Mouse (Mus musculus): ENCODE data around the gene Ppp1r1a. TPM values are rescaled to one million over a fixed set of nuclear protein-coding genes. Genes with fewer than 3 reads are reported as not detected.

Ppp1r1a gene
- polyA plus RNA-seq, 1 experiment from 2014 or later: 118 TPM

- no peak overlapping the region for H3K4me3 ChIP-seq (replicated peaks)
- no peak for ATAC-seq (ENCODE audit: low FRiP score)
- H3K27ac ChIP-seq (replicated peaks): no peak overlapping the region
- no peak overlapping the region for H3K9ac ChIP-seq (replicated peaks)
- H3K36me3 ChIP-seq: no peaks in the 10 kb centered on the region
- peaks cover 6% of the 10 kb centered on the region for H3K4me1 ChIP-seq
- no peaks in the 10 kb centered on the region for H3K9me3 ChIP-seq (replicated peaks)
- H3K4me2 ChIP-seq: no peak overlapping the region
- WGBS: 28% methylated on average over 2 of the region's 2 CpGs
- no peaks in the 10 kb centered on the region for H3K27me3 ChIP-seq (replicated peaks)
Observed at GRCm38 (mm10) chr15:103484490-103484889, 53.3 kb downstream of the Ppp1r1a start.

GRCm38 (mm10) chr15:103482488-103482887 lies 55.3 kb downstream of the Ppp1r1a start:
- Histone ChIP-seq H3K4me3 (replicated peaks) (no peak overlapping the region), H3K36me3 (no peaks in the 10 kb centered on the region), H3K27me3 (replicated peaks) (no peaks in the 10 kb centered on the region), H3K4me1 (peaks cover 6% of the 10 kb centered on the region), H3K9me3 (replicated peaks) (no peaks in the 10 kb centered on the region), H3K27ac (replicated peaks) (no peak overlapping the region), H3K9ac (replicated peaks) (no peak overlapping the region), H3K4me2 (no peak overlapping the region)
- ATAC-seq (ENCODE audit: low FRiP score): no peak; the same call in 1 of the 2 replicates
- 0% methylated on average over 1 of the region's 1 CpGs for WGBS

Other genes with a start within 250 kb of the Ppp1r1a start
- gene Gpr84, start 227.4 kb downstream of the Ppp1r1a start, polyA plus RNA-seq (2015; fragmentation: Nextera tagmentation; extraction: Ambion mirVana): 0.33 and 0.60 TPM in 2 replicates
- gene Zfp385a, start 197.9 kb downstream of the Ppp1r1a start, polyA plus RNA-seq (2015; fragmentation: Nextera tagmentation; extraction: Ambion mirVana): 18.6 and 19.9 TPM in 2 replicates
- gene Itga5, start 171.2 kb downstream of the Ppp1r1a start, polyA plus RNA-seq (2015; fragmentation: Nextera tagmentation; extraction: Ambion mirVana): 7.2 and 12.7 TPM in 2 replicates
- not detected in 2 replicates for gene Gtsf1, start 107.5 kb downstream of the Ppp1r1a start, polyA plus RNA-seq (2015; fragmentation: Nextera tagmentation; extraction: Ambion mirVana)
- not detected in 2 replicates for gene Gtsf2, start 89.5 kb downstream of the Ppp1r1a start, polyA plus RNA-seq (2015; fragmentation: Nextera tagmentation; extraction: Ambion mirVana)
- gene Nckap1l, start 84.2 kb downstream of the Ppp1r1a start, polyA plus RNA-seq (2015; fragmentation: Nextera tagmentation; extraction: Ambion mirVana): 1.9 and 5.6 TPM in 2 replicates
- gene Pde1b, start 35.0 kb downstream of the Ppp1r1a start, polyA plus RNA-seq (2015; fragmentation: Nextera tagmentation; extraction: Ambion mirVana): 77.9 and 89.8 TPM in 2 replicates
- not detected in 2 replicates for gene Glycam1, start 27.1 kb upstream of the Ppp1r1a start, polyA plus RNA-seq (2015; fragmentation: Nextera tagmentation; extraction: Ambion mirVana)
- not detected in 2 replicates for gene Mucl1, start 217.5 kb upstream of the Ppp1r1a start, polyA plus RNA-seq (2015; fragmentation: Nextera tagmentation; extraction: Ambion mirVana)